Mouse (Mus musculus): ENCODE data around the gene 1190005I06Rik.

- TF ChIP-seq CTCF (IDR thresholded peaks at IDR 0.05; ENCODE audit: low read depth) (no peak), EP300 (IDR thresholded peaks at IDR 0.05; ENCODE audit: low read depth) (no peak)
These were observed 9.1 kb upstream of the 1190005I06Rik start for GRCm38 (mm10) chr8:120656322-120657052.

Data from liver, embryonic 14.5 days (tissue).